In genomic region chr7:82101314-82101713, GRCm38 (mm10) we compare ENCODE assay signal across 15 mouse cellular contexts.
"Had no signal": no experiment of that assay in that cellular context is flagged by ENCODE, and none has a peak within 500 bp of the region (broad histone marks: within the 10 kb centered on the region; RNA-seq: fewer than 3 reads in every experiment).

No protein-coding gene starts in this region.

- H3K4me3 ChIP-seq: neural tube, embryonic 15.5 days; stomach, embryonic 15.5 days had no signal

- H3K36me3 ChIP-seq: neural tube, embryonic 15.5 days; stomach, embryonic 15.5 days had no signal

- H3K9ac ChIP-seq: neural tube, embryonic 15.5 days; stomach, embryonic 15.5 days had no signal

- H3K27ac ChIP-seq: neural tube, embryonic 15.5 days; stomach, embryonic 15.5 days; stomach, postnatal 0 days had no signal

- H3K27me3 ChIP-seq: neural tube, embryonic 15.5 days; stomach, embryonic 15.5 days had no signal

- DNase-seq: retina, postnatal 1 day; right cerebral cortex, adult 18-20 months; right cerebral cortex, postnatal 14 days; right cerebral cortex, postnatal 25 days; right cerebral cortex, postnatal 4 days; spleen, adult 18-20 months; thymus, adult 18-20 months; thymus, adult 2 months; thymus, postnatal 14 days; thymus, postnatal 25 days; thymus, postnatal 36 days; thymus, postnatal 4 days had no signal

- H3K4me1 ChIP-seq: neural tube, embryonic 15.5 days; stomach, embryonic 15.5 days had no signal

- H3K9me3 ChIP-seq: neural tube, embryonic 15.5 days; stomach, embryonic 15.5 days had no signal

- H3K4me2 ChIP-seq: neural tube, embryonic 15.5 days; stomach, embryonic 15.5 days had no signal
